Mouse (Mus musculus) bone marrow, adult 2 months (tissue): ENCODE data around the gene Hadh. TPM values are rescaled to one million over a fixed set of nuclear protein-coding genes. Genes with fewer than 3 reads are reported as not detected.

Experiments
- H3K27ac ChIP-seq: fragments of 200-500 bp; 2 replicates; pipeline ENCODE4 v1.5.1; 2012; ENCODE audit warnings: low read depth, mild to moderate bottlenecking, control low read depth, inconsistent platforms, low read length; ENCODE audit not compliant: control insufficient read depth, poor library complexity, insufficient read depth
- H3K4me1 ChIP-seq: fragments of 200-500 bp; 2 replicates; pipeline ENCODE4 v1.6.1; 2011; ENCODE audit warnings: low read length; ENCODE audit not compliant: control insufficient read depth, insufficient read depth
- H3K4me3 ChIP-seq: fragments of 200-500 bp; replicated peaks from 2 replicates; pipeline ENCODE3; 2011; ENCODE audit warnings: mild to moderate bottlenecking, low read depth, low read length, control low read depth; ENCODE audit not compliant: control insufficient read depth
- CTCF ChIP-seq: fragments of 200-500 bp; IDR thresholded peaks from 2 replicates; pipeline ENCODE4 v1.5.1; 2011; ENCODE audit warnings: low read length, control low read depth; ENCODE audit not compliant: control insufficient read depth, insufficient read depth
- POLR2A ChIP-seq: fragments of 200-500 bp; IDR thresholded peaks from 2 replicates; pipeline ENCODE4 v1.6.1; 2011; ENCODE audit warnings: low read depth, mild to moderate bottlenecking, control low read depth, low read length, borderline replicate concordance; ENCODE audit not compliant: control insufficient read depth
- WGBS: fragments of 180-500 bp; shearing (Covaris S2); methylation state at CpG from one replicate; pipeline ENCODE4 v1.1.7; 2018; 5-methylcytosine and 5-hydroxymethylcytosine counted together
- polyA plus RNA-seq: library from polyadenylated mRNA; stranded (reverse); fragments of >200 nt; gene quantifications from 2 replicates; pipeline ENCODE4 v1.2.4, GENCODE M21; 2011; ENCODE audit warnings: low replicate concordance; ENCODE audit not compliant: missing spikeins, insufficient read depth, insufficient read length

Gene Hadh
- polyA plus RNA-seq: 13.9 and 22.7 TPM in 2 replicates

DNA sequence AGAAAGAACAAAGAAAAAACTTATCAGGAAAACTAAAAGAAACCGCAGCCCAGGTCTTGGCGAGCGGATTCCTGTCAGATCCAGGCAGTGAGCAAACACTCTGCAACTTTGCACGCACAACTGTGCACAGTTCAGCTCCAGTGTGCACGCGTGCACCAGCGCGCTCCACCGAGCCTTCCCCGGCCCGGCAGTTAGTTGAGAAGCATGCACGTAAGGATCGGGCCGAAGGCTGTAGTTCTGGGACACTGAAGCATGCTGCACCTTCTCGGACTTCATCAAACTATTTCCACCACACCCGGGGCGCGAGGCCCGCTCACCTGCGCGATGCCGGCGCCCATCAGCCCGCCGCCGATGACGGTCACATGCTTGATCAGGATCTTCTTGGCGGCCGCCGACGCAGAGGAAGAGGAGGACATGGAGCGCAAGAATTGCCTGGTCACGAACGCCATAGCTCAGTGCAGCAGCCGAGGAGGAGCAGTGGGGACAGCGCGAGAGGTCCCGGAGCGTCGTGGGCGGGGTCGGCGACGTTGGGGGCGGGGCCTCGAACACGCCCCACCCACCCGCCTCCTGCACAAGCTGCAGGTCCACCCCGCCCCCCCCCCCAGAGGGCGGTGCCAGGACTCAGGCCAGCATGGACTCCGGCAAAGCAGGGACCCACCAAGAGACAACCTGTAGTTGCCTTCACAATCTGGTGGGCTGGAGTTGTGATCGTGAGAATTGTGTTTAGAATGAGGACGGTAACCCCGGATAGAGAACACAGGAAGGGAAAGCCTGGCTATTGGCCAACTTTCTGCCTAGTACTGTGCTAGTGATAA is at the start of gene Hadh:
Gene Hadh, minus strand, starts transcription at position 543 of the 815 bp plus-strand sequence.
- TF ChIP-seq POLR2A (0 out of 2 replicates have a peak, but pooled peaks have one; percentile 24), CTCF (no peak)
- peak within 1 kb of the TSS; percentile 92 for H3K4me3 ChIP-seq
- peaks cover 2% of the 10 kb centered on the region; the same call in 1 of the 2 replicates for H3K4me1 ChIP-seq
- under 1% methylated on average over 54 of the region's 54 CpGs for WGBS
- peak within 1 kb of the TSS; percentile 54; the same call in 1 of the 2 replicates for H3K27ac ChIP-seq

DNA sequence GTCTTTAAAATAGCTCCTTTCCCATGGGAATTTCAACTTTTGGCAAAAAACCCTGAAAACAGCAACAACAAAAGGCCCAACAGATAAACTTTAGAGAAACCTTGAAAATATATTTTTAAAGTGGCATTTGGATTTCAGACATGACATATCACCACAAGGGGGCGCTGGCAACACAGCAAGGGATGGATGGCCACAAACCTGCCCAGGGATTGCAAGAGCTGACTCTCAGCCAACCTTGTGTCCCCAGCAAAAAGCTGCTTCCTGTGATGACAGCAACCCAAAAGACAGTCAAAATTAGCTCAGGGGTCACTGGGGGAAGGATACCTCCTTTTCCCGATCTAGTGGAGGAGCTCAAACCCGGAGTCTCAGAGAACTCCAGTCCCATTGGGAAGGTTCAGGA is 48.3 kb upstream of the Hadh start:
- no peaks in the 10 kb centered on the region; the same call in 1 of the 2 replicates for H3K4me1 ChIP-seq
- H3K4me3 ChIP-seq: no peak overlapping the region
- 5% methylated on average over 3 of the region's 3 CpGs for WGBS
- TF ChIP-seq POLR2A (no peak), CTCF (peak; percentile 81)
- H3K27ac ChIP-seq: no peak overlapping the region

DNA sequence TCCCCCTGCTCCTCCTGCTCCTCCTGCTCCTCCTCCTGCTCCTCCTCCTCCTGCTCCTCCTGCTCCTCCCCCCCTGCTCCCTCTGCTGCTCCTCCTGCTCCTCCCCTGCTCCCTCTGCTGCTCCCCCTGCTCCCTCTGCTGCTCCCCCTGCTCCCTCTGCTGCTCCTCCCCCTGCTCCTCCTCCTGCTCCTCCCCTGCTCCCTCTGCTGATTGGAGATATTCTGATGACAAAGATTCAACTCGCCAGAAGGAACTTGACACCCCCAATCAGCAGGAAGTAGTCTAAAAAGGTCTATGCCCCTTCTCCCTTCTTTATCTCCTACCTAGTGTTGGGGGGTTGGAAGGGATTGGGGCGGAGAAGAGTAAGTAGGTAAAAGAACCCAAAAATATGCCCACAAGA is 46.3 kb upstream of the Hadh start:
- Histone ChIP-seq H3K4me3 (no peak overlapping the region), H3K27ac (no peak overlapping the region), H3K4me1 (no peaks in the 10 kb centered on the region)
- TF ChIP-seq POLR2A: no peak
- no peak for TF ChIP-seq CTCF
- WGBS: 37% methylated on average over 2 of the region's 2 CpGs

DNA sequence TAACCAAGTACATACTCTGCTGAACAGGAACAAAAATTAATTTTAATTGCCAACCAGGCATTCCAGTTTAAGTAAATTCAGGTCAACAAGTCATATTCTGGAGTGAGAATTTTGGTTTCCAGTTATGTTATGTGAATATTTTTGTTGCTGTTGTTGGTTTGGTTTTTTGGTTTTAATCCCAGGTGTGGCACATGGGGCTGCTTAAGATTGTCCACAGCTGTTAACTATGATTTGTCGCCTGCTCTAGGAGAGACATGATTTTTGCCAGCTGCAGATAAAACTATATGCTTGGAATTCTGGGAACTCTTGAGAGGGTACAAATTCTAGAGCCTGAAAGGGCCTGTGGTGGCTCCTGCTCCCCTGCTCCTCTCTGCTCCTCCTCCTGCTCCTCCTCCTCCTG is 45.2 kb upstream of the Hadh start:
- Histone ChIP-seq H3K4me3 (no peak overlapping the region), H3K27ac (no peak overlapping the region), H3K4me1 (no peaks in the 10 kb centered on the region)
- WGBS: 81% methylated on average over 1 of the region's 1 CpGs
- TF ChIP-seq POLR2A (no peak), CTCF (no peak)

DNA sequence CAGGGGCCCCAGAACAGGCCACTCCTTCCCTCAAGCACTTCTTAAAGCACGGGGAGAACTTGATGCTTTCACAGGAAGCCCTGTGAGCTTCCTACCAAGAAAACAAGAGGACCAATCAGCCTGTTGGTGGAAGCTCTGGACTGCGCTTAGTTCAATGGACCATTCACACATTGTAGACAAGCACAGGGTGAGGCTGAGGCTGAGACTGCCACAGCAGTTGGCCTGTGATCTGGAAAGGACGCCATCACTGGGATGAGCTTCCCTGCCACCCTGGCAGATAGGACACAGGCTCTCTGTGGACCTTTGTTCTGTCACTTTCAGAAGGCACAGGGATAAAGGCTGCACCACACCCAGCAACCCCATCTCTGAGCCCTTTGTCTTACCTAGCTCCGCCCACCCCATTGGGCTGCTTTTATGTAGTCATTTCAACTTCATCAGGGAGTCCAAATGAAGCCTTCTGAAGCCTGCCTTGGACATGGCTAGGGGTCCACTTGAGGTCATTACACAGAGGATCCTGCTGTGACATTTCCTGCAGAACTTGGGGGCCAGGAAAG is 44.1 kb upstream of the Hadh start:
- no peak for TF ChIP-seq CTCF
- no peak for TF ChIP-seq POLR2A
- H3K27ac ChIP-seq: no peak overlapping the region
- H3K4me1 ChIP-seq: no peaks in the 10 kb centered on the region
- 69% methylated on average over 4 of the region's 4 CpGs for WGBS
- H3K4me3 ChIP-seq: no peak overlapping the region

DNA sequence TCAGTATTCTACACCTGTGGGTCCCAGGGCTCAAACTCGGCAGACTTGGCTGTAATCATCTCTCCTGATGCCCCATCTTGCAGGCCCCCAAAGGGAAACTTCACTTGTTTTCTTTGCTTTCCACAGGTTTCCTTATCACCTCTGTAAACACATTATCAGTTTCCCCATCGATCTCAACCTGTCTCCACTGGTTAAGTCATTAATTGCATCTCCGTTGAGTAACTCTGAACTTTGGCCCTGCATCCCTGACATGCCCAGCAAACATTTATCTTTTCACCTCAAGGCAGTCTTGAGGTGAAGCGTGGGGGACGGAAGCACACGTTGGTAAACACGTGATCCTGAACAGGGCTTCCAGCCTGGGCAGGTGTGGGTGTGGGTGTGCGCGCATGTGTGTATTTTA is 40.4 kb upstream of the Hadh start:
- no peaks in the 10 kb centered on the region for H3K4me1 ChIP-seq
- H3K4me3 ChIP-seq: no peak overlapping the region
- WGBS: 88% methylated on average over 9 of the region's 9 CpGs
- TF ChIP-seq CTCF: no peak
- no peak for TF ChIP-seq POLR2A
- no peak overlapping the region for H3K27ac ChIP-seq

DNA sequence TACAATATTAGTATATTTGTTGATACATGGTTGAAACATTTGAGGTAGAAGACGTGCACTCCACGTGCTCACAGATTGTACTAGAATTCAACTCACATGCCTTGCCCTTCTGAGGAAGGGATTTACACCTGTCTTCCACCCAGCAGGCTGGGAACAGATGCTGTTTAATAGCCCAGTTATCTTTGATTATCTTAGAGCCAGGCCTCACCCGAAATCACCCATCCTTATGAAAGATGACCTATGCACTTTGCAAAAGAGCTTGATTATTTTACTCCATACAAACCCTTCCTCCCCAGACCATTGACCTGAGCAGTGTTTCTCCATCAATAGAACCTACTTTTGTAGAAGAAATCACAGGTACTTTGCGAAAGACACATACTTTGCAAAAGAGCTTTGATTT is 38.7 kb upstream of the Hadh start:
- no peak overlapping the region for H3K27ac ChIP-seq
- H3K4me3 ChIP-seq: no peak overlapping the region
- H3K4me1 ChIP-seq: no peaks in the 10 kb centered on the region
- no peak for TF ChIP-seq POLR2A
- TF ChIP-seq CTCF: no peak
- 79% methylated on average over 4 of the region's 4 CpGs for WGBS

DNA sequence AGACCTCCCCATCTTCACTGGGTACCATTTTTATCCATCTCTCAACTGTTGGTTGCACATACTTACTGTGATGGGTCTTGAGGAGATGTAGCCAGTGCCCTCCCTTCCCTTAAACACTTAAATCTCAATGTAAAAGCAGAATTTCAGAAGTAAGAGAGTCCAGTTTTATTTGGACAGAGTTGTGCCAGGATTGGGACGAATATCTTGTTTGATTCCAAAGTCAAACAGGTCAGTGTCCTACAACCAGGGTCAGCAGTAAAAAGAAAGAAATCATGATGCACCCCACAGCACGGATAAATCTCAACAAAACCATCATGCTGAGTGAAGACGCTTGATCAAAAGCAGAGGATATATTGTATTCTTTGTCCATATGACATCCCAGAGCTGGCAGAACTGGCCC is 35.9 kb upstream of the Hadh start:
- TF ChIP-seq CTCF: no peak
- TF ChIP-seq POLR2A: no peak
- WGBS: 90% methylated on average over 3 of the region's 3 CpGs
- Histone ChIP-seq H3K4me1 (no peaks in the 10 kb centered on the region), H3K27ac (no peak overlapping the region), H3K4me3 (no peak overlapping the region)
